Mouse (Mus musculus): ENCODE measurements around the gene Taar5.

The Taar5 gene

DNA sequence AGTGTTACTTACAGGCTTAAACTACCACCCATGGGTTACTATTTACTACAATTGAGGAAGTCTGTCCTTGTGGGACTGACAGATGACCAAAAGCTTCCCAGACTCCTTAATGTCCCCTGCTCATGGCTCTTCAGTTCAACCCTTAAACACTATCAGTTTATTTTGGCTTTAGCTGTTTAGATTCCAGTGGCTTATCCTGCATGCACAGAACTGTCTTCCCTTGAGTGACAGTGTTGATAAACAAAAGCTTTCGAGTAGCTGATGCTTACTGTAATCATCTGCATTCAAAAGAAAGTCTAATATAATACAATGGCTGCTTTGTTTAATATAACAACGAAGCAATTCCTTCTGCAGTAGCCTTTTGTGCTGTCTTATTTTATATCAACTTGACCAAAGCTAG, 36.5 kb downstream of the Taar5 start:
- in situ Hi-C loops (cut with MboI, MseI) = no loop called here

DNA sequence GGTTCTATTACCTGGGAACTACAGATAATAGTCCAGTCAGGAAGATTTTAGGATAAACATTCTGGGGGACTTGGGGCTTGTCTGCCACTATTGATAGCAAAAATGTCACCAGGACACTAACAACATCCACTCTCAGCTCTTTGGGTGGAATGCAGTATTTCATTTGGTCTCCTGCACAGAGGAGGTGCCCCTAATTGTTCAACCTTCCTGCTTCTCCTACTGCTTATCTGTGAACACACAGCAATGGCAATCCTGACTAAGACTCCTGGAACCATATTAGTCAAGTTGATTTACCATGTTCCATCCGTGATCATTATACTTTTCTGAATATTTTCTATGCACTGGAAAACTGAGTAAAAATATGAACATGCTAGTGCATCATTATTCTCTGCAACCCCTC, 37.6 kb downstream of the Taar5 start:
- in situ Hi-C loops (cut with MboI, MseI) = no loop called here

Measured in regulatory T cell (primary cell).